14 mouse cellular contexts compared by ENCODE assay signal in genomic region chr5:52249804-52250203, GRCm38 (mm10).
"Had no signal": no experiment of that assay in that cellular context is flagged by ENCODE, and none has a peak within 500 bp of the region (broad histone marks: within the 10 kb centered on the region; RNA-seq: fewer than 3 reads in every experiment).

No protein-coding gene starts in this region.

- H3K36me3 ChIP-seq: intestine, embryonic 15.5 days; limb, embryonic 15.5 days; liver, embryonic 13.5 days; midbrain, embryonic 13.5 days; neural tube, embryonic 15.5 days had no signal

- H3K9me3 ChIP-seq: intestine, embryonic 15.5 days; limb, embryonic 15.5 days; liver, embryonic 13.5 days; midbrain, embryonic 13.5 days; neural tube, embryonic 15.5 days had no signal

- H3K27me3 ChIP-seq: intestine, embryonic 15.5 days; limb, embryonic 15.5 days; liver, embryonic 13.5 days; midbrain, embryonic 13.5 days; neural tube, embryonic 15.5 days had no signal

- DNase-seq: kidney, adult 8-10 months; kidney, postnatal 36 days; layer of hippocampus, adult 9-11 months; layer of hippocampus, postnatal 36 days; liver, embryonic 13.5 days; lung, adult 2 months; right cerebral cortex, adult 18-20 months; thymus, postnatal 25 days had no signal

- H3K4me3 ChIP-seq: intestine, embryonic 15.5 days; limb, embryonic 15.5 days; liver, embryonic 13.5 days; midbrain, embryonic 13.5 days; myocyte; neural tube, embryonic 15.5 days had no signal

- H3K4me2 ChIP-seq: intestine, embryonic 15.5 days; limb, embryonic 15.5 days; liver, embryonic 13.5 days; midbrain, embryonic 13.5 days; neural tube, embryonic 15.5 days had no signal

- H3K4me1 ChIP-seq: intestine, embryonic 15.5 days; liver, embryonic 13.5 days; midbrain, embryonic 13.5 days; neural tube, embryonic 15.5 days had no signal

- H3K27ac ChIP-seq: intestine, embryonic 15.5 days; limb, embryonic 15.5 days; liver, embryonic 13.5 days; midbrain, embryonic 13.5 days; neural tube, embryonic 15.5 days; stomach, postnatal 0 days had no signal

- H3K9ac ChIP-seq: intestine, embryonic 15.5 days; limb, embryonic 15.5 days; liver, embryonic 13.5 days; midbrain, embryonic 13.5 days; neural tube, embryonic 15.5 days had no signal

- ATAC-seq: intestine, embryonic 15.5 days; midbrain, embryonic 13.5 days had no signal
